Mouse (Mus musculus): ENCODE results near the gene Srrm2.

DNA sequence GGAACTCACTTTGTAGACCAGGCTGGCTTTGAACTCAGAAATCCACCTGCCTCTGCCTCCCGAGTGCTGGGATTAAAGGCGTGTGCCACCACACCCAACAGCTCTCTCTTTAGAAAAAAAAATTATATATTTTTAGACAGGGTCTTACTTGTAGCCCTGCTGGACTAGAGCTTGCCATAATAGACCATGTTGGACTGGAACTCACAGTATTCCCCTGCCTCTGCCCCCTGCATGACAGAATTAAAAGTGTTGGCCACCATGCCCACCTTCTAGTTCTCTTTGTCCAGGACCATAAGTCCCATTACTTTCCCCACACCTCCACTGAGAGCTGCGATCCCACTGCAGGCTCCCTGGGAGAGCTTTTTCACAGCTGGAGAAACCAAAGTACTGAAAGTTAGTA is 42.9 kb upstream of the Srrm2 start:
- TF ChIP-seq NANOG (IDR thresholded peaks at IDR 0.05; ENCODE audit: borderline replicate concordance, low read length) (no peak), POU5F1 (IDR thresholded peaks at IDR 0.05; ENCODE audit: borderline replicate concordance, low read length) (no peak)
